Mouse (Mus musculus): ENCODE data around the gene C3ar1. TPM values are rescaled to one million over a fixed set of nuclear protein-coding genes. Genes with fewer than 3 reads are reported as not detected.

Gene C3ar1
- polyA plus RNA-seq, 1 experiment from 2014 or later: 2.5 TPM

DNA sequence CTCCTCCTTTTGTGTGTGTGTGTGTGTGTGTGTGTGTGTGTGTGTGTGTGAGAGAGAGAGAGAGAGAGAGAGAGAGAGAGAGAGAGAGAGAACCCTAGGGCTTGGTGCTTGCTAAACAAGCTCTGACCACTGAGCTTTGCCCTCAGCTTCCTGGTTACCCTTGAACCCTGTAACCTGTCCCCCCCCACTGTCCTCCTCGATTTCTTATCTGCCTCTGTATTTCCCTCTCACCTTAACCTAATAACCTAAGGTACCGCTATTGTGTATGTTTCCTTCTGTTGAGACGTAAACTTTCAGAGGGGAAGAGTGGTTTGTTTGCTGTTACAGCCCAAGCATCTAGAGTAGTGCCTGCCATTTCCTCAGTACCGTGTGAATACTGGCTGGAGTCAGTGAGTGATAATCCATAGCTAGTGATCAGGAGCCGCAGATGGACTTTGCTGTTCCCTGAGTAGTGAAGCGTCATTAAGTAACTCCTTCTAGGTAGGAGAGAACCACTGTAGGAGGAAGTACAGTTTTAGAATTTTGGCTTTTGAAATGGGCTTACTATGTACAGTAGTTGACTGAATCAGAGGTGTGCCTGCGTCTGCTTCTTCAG is 23.3 kb upstream of the C3ar1 start:
- TF ChIP-seq CTCF (IDR thresholded peaks at IDR 0.05; ENCODE audit: low read depth) (no peak), EP300 (optimal IDR thresholded peaks at IDR 0.05) (no peak)
- 71% methylated on average over 7 of the region's 7 CpGs for WGBS
- Histone ChIP-seq H3K27me3 (ENCODE audit: control insufficient read depth, insufficient read depth, low read length) (no peaks in the 10 kb centered on the region), H3K36me3 (ENCODE audit: control insufficient read depth, insufficient read depth, low read length) (peaks cover 23% of the 10 kb centered on the region), H3K27ac (replicated peaks) (no peak overlapping the region), H3K9me3 (ENCODE audit: control insufficient read depth, low read length) (no peaks in the 10 kb centered on the region), H3K9ac (ENCODE audit: low read length) (no peak overlapping the region), H3K4me3 (ENCODE audit: low read depth, low read length) (no peak overlapping the region), H3K4me2 (replicated peaks; ENCODE audit: low read depth) (no peak overlapping the region), H3K4me1 (replicated peaks; ENCODE audit: control insufficient read depth, insufficient read depth) (no peaks in the 10 kb centered on the region)
- ATAC-seq (ENCODE audit: low FRiP score, low TSS enrichment): no peak
- no peak for DNase-seq (ENCODE audit: low spot score)

DNA sequence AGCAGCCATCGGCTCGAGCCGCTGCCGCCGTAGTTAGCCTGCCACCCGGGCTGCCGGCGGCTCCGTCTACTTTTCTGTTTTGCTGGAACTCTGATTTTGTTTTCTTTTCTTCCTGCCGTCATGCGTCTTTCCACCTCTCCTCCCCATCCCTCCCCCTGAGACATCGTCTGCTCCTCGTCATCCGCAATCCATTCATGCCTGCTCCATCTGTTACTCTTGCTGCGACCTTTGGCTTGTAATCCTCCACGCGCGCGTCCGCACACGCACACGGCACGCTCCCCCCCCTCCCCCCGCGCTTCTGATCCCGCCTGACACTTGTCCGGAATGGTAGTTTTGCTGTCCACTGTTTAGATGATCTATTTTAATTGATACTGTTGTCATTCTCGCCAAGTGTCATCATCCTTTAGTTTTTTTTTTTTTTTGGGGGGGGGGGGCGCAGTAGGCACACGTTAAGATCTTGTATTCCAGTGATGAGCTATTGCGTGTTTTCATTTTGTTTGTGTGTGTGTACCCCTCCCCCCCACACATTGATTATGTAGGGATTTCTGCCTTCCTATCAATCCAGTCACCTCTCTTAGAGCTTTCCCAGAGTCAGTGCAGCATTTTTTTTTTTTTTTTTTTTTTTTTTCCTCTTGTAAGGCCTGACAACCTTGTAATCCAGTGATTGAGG is 18.9 kb upstream of the C3ar1 start:
- Histone ChIP-seq H3K4me3 (ENCODE audit: low read depth, low read length) (peak overlapping the region; percentile 96), H3K4me1 (replicated peaks; ENCODE audit: control insufficient read depth, insufficient read depth) (no peaks in the 10 kb centered on the region), H3K9me3 (ENCODE audit: control insufficient read depth, low read length) (no peaks in the 10 kb centered on the region), H3K36me3 (ENCODE audit: control insufficient read depth, insufficient read depth, low read length) (0 out of 2 replicates have a peak, but pooled peaks cover 2% of the 10 kb centered on the region), H3K4me2 (replicated peaks; ENCODE audit: low read depth) (peak overlapping the region; percentile 66), H3K9ac (ENCODE audit: low read length) (peak overlapping the region; percentile 92), H3K27ac (replicated peaks) (peak overlapping the region; percentile 92), H3K27me3 (ENCODE audit: control insufficient read depth, insufficient read depth, low read length) (no peaks in the 10 kb centered on the region)
- DNase-seq (ENCODE audit: low spot score) (peak; percentile 56), ATAC-seq (ENCODE audit: low FRiP score, low TSS enrichment) (peak; percentile 76)
- 1% methylated on average over 31 of the region's 31 CpGs for WGBS
- peak; percentile 5 for TF ChIP-seq EP300 (optimal IDR thresholded peaks at IDR 0.05)
- TF ChIP-seq CTCF (IDR thresholded peaks at IDR 0.05; ENCODE audit: low read depth): no peak

DNA sequence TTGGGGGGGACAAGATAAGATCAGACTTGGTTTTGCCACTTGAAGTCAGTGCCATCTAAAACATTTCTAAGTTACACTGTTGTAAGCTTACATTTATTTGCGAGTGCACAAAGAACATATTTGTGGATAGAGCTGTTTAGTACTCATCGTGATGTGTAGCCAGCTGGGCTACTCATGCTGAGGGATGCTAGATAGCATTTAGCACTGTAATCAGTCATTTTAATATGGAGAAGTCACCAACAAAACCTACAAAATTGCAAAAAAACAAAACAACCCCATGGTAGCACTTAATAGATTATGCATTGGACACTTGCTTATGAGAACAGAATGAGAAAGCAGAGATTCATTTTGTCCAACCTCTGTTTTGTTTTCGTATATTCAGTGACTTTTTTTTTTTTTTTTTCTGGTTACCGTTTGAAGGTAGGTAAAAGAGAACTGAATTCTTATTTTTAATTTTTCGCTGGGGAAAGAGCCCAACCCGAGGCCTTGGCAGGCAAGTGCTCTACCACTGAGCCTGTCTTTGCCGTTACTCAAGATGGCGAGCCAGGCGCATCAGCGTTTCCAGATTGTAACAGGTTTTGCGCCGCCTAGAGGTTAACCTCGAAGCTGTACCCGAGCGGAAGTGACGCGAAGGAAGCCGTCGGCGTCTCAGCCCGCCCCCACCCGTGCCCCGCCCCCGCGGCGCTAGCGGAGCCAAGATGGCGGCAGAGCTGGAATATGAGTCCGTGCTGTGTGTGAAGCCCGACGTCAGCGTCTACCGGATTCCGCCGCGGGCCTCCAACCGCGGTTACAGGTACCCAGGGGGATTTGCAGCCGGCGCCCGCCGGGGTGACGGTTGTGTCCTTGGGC is 18.1 kb upstream of the C3ar1 start, which contains the start of gene Necap1:
Gene Necap1 (plus strand): TSS at position 604 of the 849 bp plus-strand sequence.
- 0 out of 2 replicates have a peak, but pooled peaks cover 2% of the 10 kb centered on the region for H3K36me3 ChIP-seq (ENCODE audit: control insufficient read depth, insufficient read depth, low read length)
- H3K4me2 ChIP-seq (replicated peaks; ENCODE audit: low read depth): peak within 1 kb of the TSS; percentile 66
- H3K9ac ChIP-seq (ENCODE audit: low read length): peak within 1 kb of the TSS; percentile 92
- peak within 1 kb of the TSS; percentile 96 for H3K4me3 ChIP-seq (ENCODE audit: low read depth, low read length)
- peak; percentile 98 for ATAC-seq (ENCODE audit: low FRiP score, low TSS enrichment)
- no peaks in the 10 kb centered on the region for H3K27me3 ChIP-seq (ENCODE audit: control insufficient read depth, insufficient read depth, low read length)
- DNase-seq (ENCODE audit: low spot score): peak; percentile 97
- H3K9me3 ChIP-seq (ENCODE audit: control insufficient read depth, low read length): no peaks in the 10 kb centered on the region
- H3K4me1 ChIP-seq (replicated peaks; ENCODE audit: control insufficient read depth, insufficient read depth): no peaks in the 10 kb centered on the region
- 6% methylated on average over 42 of the region's 43 CpGs for WGBS
- peak within 1 kb of the TSS; percentile 92 for H3K27ac ChIP-seq (replicated peaks)
- peak; percentile 87 for TF ChIP-seq CTCF (IDR thresholded peaks at IDR 0.05; ENCODE audit: low read depth)
- TF ChIP-seq EP300 (optimal IDR thresholded peaks at IDR 0.05): peak; percentile 50

DNA sequence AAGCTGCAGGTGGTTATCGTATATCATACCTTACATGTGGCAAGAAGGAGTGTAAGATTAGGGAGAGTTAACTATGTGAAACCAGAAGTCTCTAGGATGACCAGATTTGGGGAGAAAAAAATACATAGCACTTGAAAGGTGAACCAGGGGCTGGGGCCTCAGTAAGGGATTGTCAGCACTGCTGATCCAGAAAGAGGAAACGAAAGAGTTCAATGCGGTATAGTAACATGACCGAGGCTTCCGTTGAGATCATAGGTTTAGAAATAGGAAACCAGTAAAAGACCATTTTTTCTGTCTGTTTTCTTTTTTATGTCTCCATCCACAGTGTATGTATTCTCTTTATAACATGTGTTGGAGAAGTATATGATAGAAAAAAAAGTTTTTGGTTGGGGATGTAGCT is 16.8 kb upstream of the C3ar1 start:
- WGBS: 92% methylated on average over 5 of the region's 5 CpGs
- no peak for DNase-seq (ENCODE audit: low spot score)
- H3K4me1 ChIP-seq (replicated peaks; ENCODE audit: control insufficient read depth, insufficient read depth): no peaks in the 10 kb centered on the region

DNA sequence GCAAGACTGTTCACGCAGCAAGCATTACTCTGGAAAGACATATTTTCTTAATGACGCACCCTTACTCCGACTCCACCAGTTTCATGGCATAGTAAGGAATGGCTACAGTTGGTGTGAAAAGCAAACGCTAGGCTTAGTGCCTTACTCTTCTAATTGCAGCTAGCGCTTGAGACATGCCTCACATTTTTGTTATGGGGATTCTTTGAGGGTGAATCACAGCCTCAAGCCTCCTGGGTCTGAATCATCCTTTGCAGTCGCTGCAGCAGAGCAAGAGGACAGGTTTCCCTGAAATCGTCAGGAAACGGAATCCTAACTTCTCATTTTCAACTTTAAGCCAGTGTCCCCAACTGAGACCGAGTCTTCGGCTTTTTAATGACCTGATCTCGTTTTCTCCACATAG is 13.9 kb upstream of the C3ar1 start:
- DNase-seq (ENCODE audit: low spot score) (no peak), ATAC-seq (ENCODE audit: low FRiP score, low TSS enrichment) (no peak)
- TF ChIP-seq EP300 (optimal IDR thresholded peaks at IDR 0.05) (no peak), CTCF (IDR thresholded peaks at IDR 0.05; ENCODE audit: low read depth) (no peak)
- no peaks in the 10 kb centered on the region for H3K4me1 ChIP-seq (replicated peaks; ENCODE audit: control insufficient read depth, insufficient read depth)
- no peak overlapping the region for H3K4me2 ChIP-seq (replicated peaks; ENCODE audit: low read depth)
- 59% methylated on average over 11 of the region's 11 CpGs for WGBS
- H3K27me3 ChIP-seq (ENCODE audit: control insufficient read depth, insufficient read depth, low read length): no peaks in the 10 kb centered on the region
- no peak overlapping the region for H3K4me3 ChIP-seq (ENCODE audit: low read depth, low read length)
- H3K9me3 ChIP-seq (ENCODE audit: control insufficient read depth, low read length): no peaks in the 10 kb centered on the region
- H3K9ac ChIP-seq (ENCODE audit: low read length): no peak overlapping the region
- H3K27ac ChIP-seq (replicated peaks): no peak overlapping the region
- no peaks in the 10 kb centered on the region for H3K36me3 ChIP-seq (ENCODE audit: control insufficient read depth, insufficient read depth, low read length)

More for the DNA sequence above, 16.8 kb upstream of the C3ar1 start:
- Histone ChIP-seq H3K9me3 (ENCODE audit: control insufficient read depth, low read length) (no peaks in the 10 kb centered on the region), H3K36me3 (ENCODE audit: control insufficient read depth, insufficient read depth, low read length) (0 out of 2 replicates have a peak, but pooled peaks cover 2% of the 10 kb centered on the region), H3K27me3 (ENCODE audit: control insufficient read depth, insufficient read depth, low read length) (no peaks in the 10 kb centered on the region), H3K27ac (replicated peaks) (no peak overlapping the region), H3K9ac (ENCODE audit: low read length) (no peak overlapping the region), H3K4me2 (replicated peaks; ENCODE audit: low read depth) (no peak overlapping the region), H3K4me3 (ENCODE audit: low read depth, low read length) (no peak overlapping the region)
- no peak for ATAC-seq (ENCODE audit: low FRiP score, low TSS enrichment)
- TF ChIP-seq CTCF (IDR thresholded peaks at IDR 0.05; ENCODE audit: low read depth) (no peak), EP300 (optimal IDR thresholded peaks at IDR 0.05) (no peak)
